Mouse (Mus musculus): ENCODE results near the gene Ptpn4. TPM values are rescaled to one million over a fixed set of nuclear protein-coding genes. Genes with fewer than 3 reads are reported as not detected.

The Ptpn4 gene
- polyA plus RNA-seq (2017; shearing (Covaris generic)), result 12.2 TPM

DNA sequence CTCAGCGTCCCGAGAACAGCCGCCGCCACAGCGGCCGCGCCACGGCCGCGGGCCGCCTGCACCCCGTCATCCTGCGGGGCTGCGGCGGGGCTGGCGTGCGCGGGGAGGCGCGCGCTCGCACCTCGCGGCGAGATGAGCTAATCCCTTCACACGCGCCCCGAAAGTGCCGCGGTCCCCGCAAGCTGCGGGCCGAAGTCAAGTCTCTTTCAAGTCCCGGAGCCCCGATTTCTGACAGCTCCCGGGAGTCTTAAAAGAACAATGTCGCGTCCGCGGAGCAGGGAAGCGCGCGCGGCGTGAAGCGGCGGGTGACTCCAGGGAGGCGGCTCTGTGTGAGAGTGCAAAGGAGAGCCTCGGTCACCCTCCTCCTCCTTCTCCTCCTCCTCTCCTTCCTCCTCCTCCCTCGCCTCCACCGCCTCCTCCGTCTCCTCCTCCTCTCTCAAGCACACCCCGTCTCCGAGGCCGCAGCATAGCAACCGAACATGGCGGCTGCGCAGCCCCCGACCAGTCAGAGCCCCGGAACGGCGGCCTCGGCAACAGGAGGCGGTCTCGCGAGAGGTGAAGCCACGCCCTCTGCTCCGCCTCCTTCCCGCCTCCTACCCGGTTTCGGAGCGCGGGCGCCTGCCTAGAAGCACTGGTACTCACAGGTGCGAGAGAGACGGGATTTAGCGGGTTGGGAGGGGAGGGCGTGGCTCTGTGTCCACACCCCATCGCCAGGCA is at the start of gene Ptpn4:
Gene Ptpn4, minus strand, starts transcription at position 579 of the 717 bp plus-strand sequence.

DNA sequence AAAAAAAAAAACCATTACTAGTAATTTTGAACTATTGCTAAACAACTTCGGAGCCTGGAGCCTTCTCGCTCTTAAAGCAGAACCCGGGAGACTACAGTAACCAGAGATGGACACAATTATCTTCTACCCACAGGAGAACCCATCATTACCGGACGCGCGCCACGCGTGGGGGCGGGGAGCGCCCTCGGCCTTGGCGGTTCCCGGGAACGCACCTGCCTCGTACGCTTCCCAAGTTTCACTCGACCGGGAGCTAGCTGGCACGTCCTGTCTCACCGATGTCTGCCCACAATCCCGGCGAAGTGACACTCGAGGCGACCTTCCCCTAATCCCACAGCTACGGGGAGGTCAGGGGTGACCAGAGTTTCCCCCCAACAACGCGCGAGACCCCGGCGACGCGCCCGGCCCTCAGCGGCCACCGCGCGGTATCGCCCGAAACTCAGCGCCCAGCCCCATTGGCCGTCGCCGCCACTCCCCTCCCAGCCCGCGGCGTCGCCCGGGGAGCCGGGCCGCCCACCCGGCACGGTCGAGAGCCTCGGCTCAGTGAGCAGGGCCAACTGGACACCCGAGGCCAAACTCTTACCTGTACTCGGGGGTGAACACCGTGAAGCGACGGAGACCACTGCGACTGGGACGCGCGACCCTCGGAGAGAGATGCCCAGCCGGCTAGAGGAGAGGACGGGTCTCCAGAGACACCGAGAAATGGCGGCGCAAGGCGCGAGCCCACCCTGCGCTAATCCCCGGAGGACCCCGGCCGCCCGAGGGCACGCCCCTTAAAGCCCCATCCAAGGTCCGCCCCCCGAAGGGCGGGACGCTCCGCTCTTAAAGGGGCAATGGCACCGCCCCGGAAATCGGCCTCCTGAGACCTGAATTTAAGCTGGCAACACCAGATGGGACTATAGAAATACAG is 189.0 kb downstream of the Ptpn4 start, which contains the start of gene Epb41l5:
Gene Epb41l5, minus strand, starts transcription at position 796 of the 907 bp plus-strand sequence.

Other genes starting within 250 kb of the Ptpn4 start
- 1.1 TPM for gene Epb41l5, start 188.6 kb downstream of the Ptpn4 start, polyA plus RNA-seq (2017; shearing (Covaris generic))
- gene Tmem177, start 75.6 kb upstream of the Ptpn4 start, polyA plus RNA-seq (2017; shearing (Covaris generic)), result 5.9 TPM
- gene Cfap221, start 159.6 kb upstream of the Ptpn4 start, polyA plus RNA-seq (2017; shearing (Covaris generic)), result not detected
- gene Sctr, start 169.3 kb upstream of the Ptpn4 start, polyA plus RNA-seq (2017; shearing (Covaris generic)), result 0.25 TPM
- 1.1 TPM for gene Tmem37, start 236.5 kb upstream of the Ptpn4 start, polyA plus RNA-seq (2017; shearing (Covaris generic))